Mouse (Mus musculus) thymus, postnatal 0 days (tissue): ENCODE results near the gene H2afy. TPM values are rescaled to one million over a fixed set of nuclear protein-coding genes. Genes with fewer than 3 reads are reported as not detected.

ENCODE experiments used
- DNase-seq: peaks from one replicate; pipeline ENCODE4 v3.0.0-alpha.2; 2015; ENCODE audit warnings: low spot score
- polyA plus RNA-seq: library from polyadenylated mRNA; unstranded; fragments of >200 nt; fragmentation: Nextera tagmentation; extraction: Ambion mirVana; gene quantifications from 2 replicates; pipeline ENCODE4 v1.2.1, GENCODE M21; 2015

H2afy gene
- polyA plus RNA-seq, 1 experiment from 2014 or later, result 462 TPM

GRCm38 (mm10) chr13:56112496-56112895, 23.7 kb downstream of the H2afy start:
- DNase-seq, result no peak

GRCm38 (mm10) chr13:56111601-56112000, 24.6 kb downstream of the H2afy start:
- no peak for DNase-seq

- DNase-seq, result no peak
Observed at GRCm38 (mm10) chr13:56110694-56111531, 25.2 kb downstream of the H2afy start.

- DNase-seq, result no peak
Observed at GRCm38 (mm10) chr13:56109703-56110102, 26.5 kb downstream of the H2afy start.

GRCm38 (mm10) chr13:56108849-56109519, 27.2 kb downstream of the H2afy start:
- no peak for DNase-seq

- peak; percentile 75 for DNase-seq
Observed at GRCm38 (mm10) chr13:56104971-56105391, 31.2 kb downstream of the H2afy start.

GRCm38 (mm10) chr13:56103796-56104746, 32.1 kb downstream of the H2afy start:
- no peak for DNase-seq

GRCm38 (mm10) chr13:56102160-56102559, 34.0 kb downstream of the H2afy start:
- no peak for DNase-seq

- no peak for DNase-seq
Observed at GRCm38 (mm10) chr13:56095601-56096195, 40.5 kb downstream of the H2afy start.

GRCm38 (mm10) chr13:56094544-56094943, 41.6 kb downstream of the H2afy start:
- no peak for DNase-seq

GRCm38 (mm10) chr13:56093680-56094079, 42.5 kb downstream of the H2afy start:
- no peak for DNase-seq

- DNase-seq, result no peak
Observed at GRCm38 (mm10) chr13:56092606-56093005, 43.6 kb downstream of the H2afy start.

- DNase-seq, result no peak
Observed at GRCm38 (mm10) chr13:56090597-56090996, 45.6 kb downstream of the H2afy start.

GRCm38 (mm10) chr13:56088602-56089001, 47.6 kb downstream of the H2afy start:
- no peak for DNase-seq

GRCm38 (mm10) chr13:56087936-56088335, 48.2 kb downstream of the H2afy start:
- DNase-seq, result no peak

GRCm38 (mm10) chr13:56084146-56084905, 51.8 kb downstream of the H2afy start:
- no peak for DNase-seq

- no peak for DNase-seq
Observed at GRCm38 (mm10) chr13:56081656-56082055, 54.5 kb downstream of the H2afy start.

GRCm38 (mm10) chr13:56079616-56080015, 56.5 kb downstream of the H2afy start:
- DNase-seq, result no peak

GRCm38 (mm10) chr13:56078724-56079262, 57.4 kb downstream of the H2afy start:
- DNase-seq, result no peak

GRCm38 (mm10) chr13:56075930-56076329, 60.2 kb downstream of the H2afy start:
- DNase-seq, result no peak
